Mouse (Mus musculus) urinary bladder, adult 18-20 months (tissue): Measurements from ENCODE around the gene Jade1.

Experiments used
- DNase-seq, 2 experiments: peaks; one replicate each; pipeline ENCODE4 v3.0.0; 2022; ENCODE audit warnings: low spot score in 2 of 2, mixed read lengths in 2 of 2

The Jade1 gene

GRCm38 (mm10) chr3:41575971-41576370, 20.4 kb downstream of the Jade1 start:
- DNase-seq: no peak

- no peak for DNase-seq
Measured at GRCm38 (mm10) chr3:41577240-41577639, 21.7 kb downstream of the Jade1 start.

GRCm38 (mm10) chr3:41579873-41580272, 24.3 kb downstream of the Jade1 start:
- DNase-seq: no peak

GRCm38 (mm10) chr3:41580401-41581323, 25.1 kb downstream of the Jade1 start:
- DNase-seq: no peak

- DNase-seq: no peak
Measured at GRCm38 (mm10) chr3:41581436-41581835, 25.9 kb downstream of the Jade1 start.

- DNase-seq: no peak
Measured at GRCm38 (mm10) chr3:41582256-41582655, 26.7 kb downstream of the Jade1 start.

GRCm38 (mm10) chr3:41583092-41583491, 27.6 kb downstream of the Jade1 start:
- no peak for DNase-seq

- DNase-seq: no peak
Measured at GRCm38 (mm10) chr3:41583621-41584020, 28.1 kb downstream of the Jade1 start.

GRCm38 (mm10) chr3:41585548-41585947, 30.0 kb downstream of the Jade1 start:
- no peak for DNase-seq

GRCm38 (mm10) chr3:41586330-41586729, 30.8 kb downstream of the Jade1 start:
- DNase-seq: no peak

GRCm38 (mm10) chr3:41586917-41587316, 31.4 kb downstream of the Jade1 start:
- no peak for DNase-seq

GRCm38 (mm10) chr3:41587588-41587987, 32.1 kb downstream of the Jade1 start:
- DNase-seq: no peak

- no peak for DNase-seq
Measured at GRCm38 (mm10) chr3:41588495-41588894, 33.0 kb downstream of the Jade1 start.

GRCm38 (mm10) chr3:41589246-41589914, 33.8 kb downstream of the Jade1 start:
- DNase-seq: no peak

- no peak for DNase-seq
Measured at GRCm38 (mm10) chr3:41589988-41590387, 34.5 kb downstream of the Jade1 start.

GRCm38 (mm10) chr3:41590695-41591559, 35.4 kb downstream of the Jade1 start:
- DNase-seq: no peak

- no peak for DNase-seq
Measured at GRCm38 (mm10) chr3:41591651-41592170, 36.2 kb downstream of the Jade1 start.

GRCm38 (mm10) chr3:41592805-41593204, 37.3 kb downstream of the Jade1 start:
- no peak for DNase-seq

- no peak for DNase-seq
Measured at GRCm38 (mm10) chr3:41594097-41594879, 38.8 kb downstream of the Jade1 start.

- DNase-seq: no peak
Measured at GRCm38 (mm10) chr3:41595010-41595409, 39.5 kb downstream of the Jade1 start.

GRCm38 (mm10) chr3:41597036-41597435, 41.5 kb downstream of the Jade1 start:
- no peak for DNase-seq
